Mouse (Mus musculus) ES-E14 (cell line): Measurements from ENCODE around the gene Olfr106-ps. TPM values are rescaled to one million over a fixed set of nuclear protein-coding genes. Genes with fewer than 3 reads are reported as not detected.

Experiments used
- DNase-seq: peaks from one replicate; pipeline ENCODE4 v3.0.0-alpha.2; 2013; ENCODE audit warnings: low read depth, low spot score
- H3K27ac ChIP-seq: 2 replicates; pipeline ENCODE4 v1.5.1; 2012; ENCODE audit warnings: low read depth, mild to moderate bottlenecking, low read length, moderate library complexity, mixed read lengths; ENCODE audit not compliant: poor library complexity, insufficient read depth, severe bottlenecking
- H3K36me3 ChIP-seq: 2 replicates; pipeline ENCODE4 v1.6.1; 2012; ENCODE audit warnings: mild to moderate bottlenecking, low read length, moderate library complexity, mixed read lengths; ENCODE audit not compliant: control insufficient read depth, poor library complexity, insufficient read depth, severe bottlenecking
- H3K4me1 ChIP-seq, 2 experiments: fragments of 150-350 bp in 1 of 2; sonication (generic) in 1 of 2; 2 replicates each; pipeline ENCODE4 v1.6.1; 2012; ENCODE audit warnings: low read length in 2 of 2, mild to moderate bottlenecking in 1 of 2, mixed read lengths in 1 of 2; ENCODE audit not compliant: control insufficient read depth in 2 of 2, insufficient read depth in 2 of 2, poor library complexity in 1 of 2
- H3K4me3 ChIP-seq, 2 experiments: fragments of 150-350 bp in 1 of 2; sonication (generic) in 1 of 2; 2 replicates each; pipeline ENCODE4 v1.5.1; 2012; ENCODE audit warnings: low read length in 2 of 2, low read depth in 1 of 2, mild to moderate bottlenecking in 1 of 2, mixed read lengths in 1 of 2; ENCODE audit not compliant: insufficient read depth in 1 of 2, poor library complexity in 1 of 2, severe bottlenecking in 1 of 2
- H3K9ac ChIP-seq: 2 replicates; pipeline ENCODE4 v1.6.1; 2012; ENCODE audit warnings: low read depth, mild to moderate bottlenecking, low read length, mixed read lengths; ENCODE audit not compliant: poor library complexity, insufficient read depth, severe bottlenecking
- H3K9me3 ChIP-seq: fragments of 150-350 bp; sonication (generic); 2 replicates; pipeline ENCODE4 v1.6.1; 2012; ENCODE audit warnings: low read depth, mild to moderate bottlenecking, low read length; ENCODE audit not compliant: control insufficient read depth, insufficient read depth
- CHD2 ChIP-seq: IDR thresholded peaks from 2 replicates; pipeline ENCODE4 v1.6.1; 2014; ENCODE audit warnings: mild to moderate bottlenecking, low read depth, low read length, inconsistent platforms
- HCFC1 ChIP-seq: IDR thresholded peaks from 2 replicates; pipeline ENCODE4 v1.6.1; 2012; ENCODE audit warnings: low read length, inconsistent platforms, borderline replicate concordance; ENCODE audit not compliant: insufficient read depth
- MAFK ChIP-seq: IDR thresholded peaks from 2 replicates; pipeline ENCODE4 v1.6.1; 2014; ENCODE audit warnings: mild to moderate bottlenecking, low read depth, low read length, inconsistent platforms; ENCODE audit not compliant: insufficient read depth
- ZC3H11A ChIP-seq: IDR thresholded peaks from 2 replicates; pipeline ENCODE4 v1.6.1; 2012; ENCODE audit warnings: low read depth, mild to moderate bottlenecking, inconsistent platforms, low read length, borderline replicate concordance
- ZNF384 ChIP-seq: IDR thresholded peaks from 2 replicates; pipeline ENCODE4 v1.6.1; 2012; ENCODE audit warnings: low read depth, low read length, inconsistent platforms
- in situ Hi-C, 2 experiments: fragments of 600-800 bp; cut with MboI; formaldehyde crosslinking; loops; one replicate each; pipeline ENCODE4 v1.15.1; 2025; ENCODE audit warnings: low sequenced_read_pairs in 2 of 2, inconsistent platforms in 1 of 2; ENCODE audit not compliant: unreplicated experiment in 2 of 2
- total RNA-seq: library from RNA; depleted of rRNA; stranded (reverse); fragments of 300-350 nt; gene quantifications from 2 replicates; pipeline ENCODE4 v1.2.3, GENCODE M21; 2012; rRNA removed

The Olfr106-ps gene
- total RNA-seq, 1 experiment = not detected

DNA sequence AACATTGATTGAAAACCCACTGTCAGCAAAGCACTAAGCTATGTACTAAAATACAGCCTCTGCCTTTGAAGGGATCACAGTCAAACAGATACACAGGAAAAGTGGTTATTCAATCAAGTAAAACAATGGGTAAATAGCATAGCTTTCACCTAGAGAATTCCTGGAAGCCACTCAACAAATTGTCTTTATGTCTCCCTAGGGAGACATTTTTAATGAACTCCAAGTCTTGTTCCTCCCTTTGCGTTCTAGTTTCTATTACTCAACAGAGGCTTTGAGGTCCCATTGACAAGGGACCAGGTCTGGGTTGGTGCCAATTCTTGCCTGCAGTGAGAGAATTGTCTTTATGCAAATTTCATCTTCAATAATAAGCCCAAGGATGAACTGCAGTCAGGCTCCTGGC is 55.0 kb downstream of the Olfr106-ps start, which contains the start of gene Olfr108:
Gene Olfr108 (plus strand): TSS at position 301 of the 400 bp plus-strand sequence.
- Histone ChIP-seq H3K36me3 (no peaks in the 10 kb centered on the region), H3K4me1 (no peaks in the 10 kb centered on the region), H3K4me3 (no peak within 1 kb of the TSS), H3K9me3 (no peaks in the 10 kb centered on the region), H3K9ac (no peak within 1 kb of the TSS), H3K27ac (no peak within 1 kb of the TSS)
- TF ChIP-seq CHD2 = no peak
- TF ChIP-seq ZC3H11A = no peak
- TF ChIP-seq HCFC1 = no peak
- no peak for TF ChIP-seq ZNF384
- TF ChIP-seq MAFK = no peak
- no peak for DNase-seq
- in situ Hi-C loops = no loop called here

Other genes with a start within 250 kb of the Olfr106-ps start
- not detected in 2 replicates for gene Olfr93, start 228.9 kb upstream of the Olfr106-ps start, total RNA-seq
- gene Ubd, start 196.5 kb upstream of the Olfr106-ps start, total RNA-seq = not detected in 2 replicates
- not detected in 2 replicates for gene Olfr94, start 189.4 kb upstream of the Olfr106-ps start, total RNA-seq
- gene Olfr95, start 177.3 kb upstream of the Olfr106-ps start, total RNA-seq = not detected in 2 replicates
- gene Olfr96, start 170.2 kb upstream of the Olfr106-ps start, total RNA-seq = not detected in 2 replicates
- gene Olfr97, start 153.1 kb upstream of the Olfr106-ps start, total RNA-seq = not detected in 2 replicates
- gene Olfr98, start 126.6 kb upstream of the Olfr106-ps start, total RNA-seq = not detected in 2 replicates
- 3.5 and 6.8 TPM in 2 replicates for gene H2-M3, start 120.2 kb upstream of the Olfr106-ps start, total RNA-seq
- gene Olfr99, start 106.9 kb upstream of the Olfr106-ps start, total RNA-seq = not detected in 2 replicates
- gene Olfr101, start 86.1 kb upstream of the Olfr106-ps start, total RNA-seq = not detected in 2 replicates
- not detected in 2 replicates for gene Olfr102, start 73.3 kb upstream of the Olfr106-ps start, total RNA-seq
- gene Olfr103, start 50.7 kb upstream of the Olfr106-ps start, total RNA-seq = not detected in 2 replicates
- gene Olfr104-ps, start 30.8 kb upstream of the Olfr106-ps start, total RNA-seq = not detected in 2 replicates
- gene Olfr105-ps, start 11.4 kb upstream of the Olfr106-ps start, total RNA-seq = not detected in 2 replicates
- not detected in 2 replicates for gene Olfr107, start 8.8 kb downstream of the Olfr106-ps start, total RNA-seq
- not detected in 2 replicates for gene Olfr108, start 55.1 kb downstream of the Olfr106-ps start, total RNA-seq
- gene Olfr109, start 68.5 kb downstream of the Olfr106-ps start, total RNA-seq = not detected in 2 replicates
- gene H2-M2, start 93.2 kb downstream of the Olfr106-ps start, total RNA-seq = 0.21 and 0.27 TPM in 2 replicates
- not detected in 2 replicates for gene Olfr110, start 102.1 kb downstream of the Olfr106-ps start, total RNA-seq
- not detected in 2 replicates for gene Olfr111, start 117.6 kb downstream of the Olfr106-ps start, total RNA-seq
- gene Olfr112, start 179.1 kb downstream of the Olfr106-ps start, total RNA-seq = not detected in 2 replicates
- not detected in 2 replicates for gene Olfr113, start 187.3 kb downstream of the Olfr106-ps start, total RNA-seq
- gene Olfr114, start 202.3 kb downstream of the Olfr106-ps start, total RNA-seq = not detected in 2 replicates
- not detected in 2 replicates for gene Olfr115, start 236.7 kb downstream of the Olfr106-ps start, total RNA-seq
- not detected in 2 replicates for gene Olfr116, start 236.8 kb downstream of the Olfr106-ps start, total RNA-seq